Mouse (Mus musculus) frontal cortex, postnatal 36 days (tissue): Measurements from ENCODE around the gene Zfp42.

Experiments
- DNase-seq, 2 experiments: peaks; one replicate each; pipeline ENCODE4 v3.0.0; 2022; ENCODE audit warnings: low spot score in 2 of 2

Gene Zfp42

GRCm38 (mm10) chr8:43251653-43252052, 55.1 kb downstream of the Zfp42 start:
- DNase-seq, result no peak

GRCm38 (mm10) chr8:43248707-43249106, 58.1 kb downstream of the Zfp42 start:
- DNase-seq, result no peak
